In the genomic region with DNA sequence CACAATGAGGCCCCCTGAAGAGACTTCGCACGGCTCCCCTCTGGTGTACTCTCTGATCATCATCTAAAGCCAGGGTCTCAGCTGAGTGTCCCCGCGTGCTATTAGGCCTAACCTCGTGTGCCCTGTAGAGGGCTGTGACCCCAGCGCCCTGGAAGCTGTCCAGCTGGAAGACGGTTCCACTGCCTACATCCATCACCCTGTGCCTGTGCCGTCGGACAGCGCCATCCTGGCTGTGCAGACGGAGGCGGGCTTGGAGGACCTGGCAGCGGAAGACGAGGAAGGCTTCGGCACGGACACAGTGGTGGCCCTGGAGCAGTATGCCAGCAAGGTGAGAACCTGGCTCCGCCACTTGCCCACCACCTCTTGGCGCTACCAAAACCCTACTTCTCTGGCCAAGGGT, we compare ENCODE assay signal across 25 mouse cellular contexts. TPM values are rescaled to one million over a fixed set of nuclear protein-coding genes. Genes with fewer than 3 reads are reported as not detected.
DNase-seq lines count a peak whose midpoint lies in the region; ATAC-seq lines count a peak whose summit lies in the region.
"Had no signal": no experiment of that assay in that cellular context is flagged by ENCODE, and none has a peak within 500 bp of the region (broad histone marks: within the 10 kb centered on the region; RNA-seq: fewer than 3 reads in every experiment).

No protein-coding gene starts in this region.

- H3K4me3 ChIP-seq in hindbrain, embryonic 10.5 days, result no peak overlapping the region
- H3K4me3 ChIP-seq in hindbrain, embryonic 11.5 days (ENCODE audit: low read depth, low read length), result no peak overlapping the region
- no peak overlapping the region for H3K4me3 ChIP-seq in kidney, embryonic 14.5 days (ENCODE audit: low read length)
- no peak overlapping the region for H3K4me3 ChIP-seq in midbrain, embryonic 10.5 days
- H3K4me3 ChIP-seq in midbrain, embryonic 15.5 days, result no peak overlapping the region
- H3K4me3 ChIP-seq: embryonic facial prominence, embryonic 13.5 days; erythroblast, embryonic 14.5 days; limb, embryonic 12.5 days; liver, embryonic 12.5 days; midbrain, embryonic 12.5 days; neural tube, embryonic 12.5 days had no signal

- no peaks in the 10 kb centered on the region for H3K9me3 ChIP-seq in hindbrain, embryonic 10.5 days
- H3K9me3 ChIP-seq in hindbrain, embryonic 11.5 days (ENCODE audit: control insufficient read depth, low read length), result no peaks in the 10 kb centered on the region
- no peaks in the 10 kb centered on the region for H3K9me3 ChIP-seq in kidney, embryonic 14.5 days (ENCODE audit: control insufficient read depth, low read length)
- no peaks in the 10 kb centered on the region for H3K9me3 ChIP-seq in midbrain, embryonic 10.5 days (replicated peaks)
- no peaks in the 10 kb centered on the region for H3K9me3 ChIP-seq in midbrain, embryonic 15.5 days
- H3K9me3 ChIP-seq: embryonic facial prominence, embryonic 13.5 days; limb, embryonic 12.5 days; liver, embryonic 12.5 days; midbrain, embryonic 12.5 days; neural tube, embryonic 12.5 days had no signal

- H3K9ac ChIP-seq in hindbrain, embryonic 11.5 days (ENCODE audit: low read depth, low read length), result no peak overlapping the region
- no peak overlapping the region for H3K9ac ChIP-seq in kidney, embryonic 14.5 days (ENCODE audit: low read depth, low read length)
- H3K9ac ChIP-seq in midbrain, embryonic 15.5 days, result no peak overlapping the region
- H3K9ac ChIP-seq: limb, embryonic 12.5 days; liver, embryonic 12.5 days; midbrain, embryonic 12.5 days; neural tube, embryonic 12.5 days had no signal

- H3K27me3 ChIP-seq in hindbrain, embryonic 10.5 days (ENCODE audit: insufficient read depth, poor library complexity, severe bottlenecking), result no peaks in the 10 kb centered on the region
- no peaks in the 10 kb centered on the region for H3K27me3 ChIP-seq in hindbrain, embryonic 11.5 days (ENCODE audit: control insufficient read depth, insufficient read depth, low read length)
- no peaks in the 10 kb centered on the region for H3K27me3 ChIP-seq in kidney, embryonic 14.5 days (ENCODE audit: control insufficient read depth, insufficient read depth, low read length)
- H3K27me3 ChIP-seq in midbrain, embryonic 10.5 days (ENCODE audit: low read depth, poor library complexity, severe bottlenecking), result no peaks in the 10 kb centered on the region
- no peaks in the 10 kb centered on the region for H3K27me3 ChIP-seq in midbrain, embryonic 15.5 days (replicated peaks)
- H3K27me3 ChIP-seq: embryonic facial prominence, embryonic 13.5 days; limb, embryonic 12.5 days; liver, embryonic 12.5 days; midbrain, embryonic 12.5 days; neural tube, embryonic 12.5 days had no signal

- H3K27ac ChIP-seq in hindbrain, embryonic 10.5 days, result peak overlapping the region; percentile 45; the same call in 1 of the 2 replicates
- no peak overlapping the region for H3K27ac ChIP-seq in hindbrain, embryonic 11.5 days (ENCODE audit: low read depth, low read length)
- H3K27ac ChIP-seq in kidney, embryonic 14.5 days (ENCODE audit: low read depth, low read length), result no peak overlapping the region
- 0 out of 2 replicates have a peak overlapping the region, but pooled peaks have one; percentile 35 for H3K27ac ChIP-seq in midbrain, embryonic 10.5 days (replicated peaks)
- H3K27ac ChIP-seq in midbrain, embryonic 15.5 days, result no peak overlapping the region
- H3K27ac ChIP-seq: embryonic facial prominence, embryonic 13.5 days; kidney, postnatal 0 days; limb, embryonic 12.5 days; liver, embryonic 12.5 days; midbrain, embryonic 12.5 days; neural tube, embryonic 12.5 days had no signal

- H3K36me3 ChIP-seq in hindbrain, embryonic 10.5 days, result peaks cover 92% of the 10 kb centered on the region
- peaks cover 10% of the 10 kb centered on the region; the same call in 1 of the 2 replicates for H3K36me3 ChIP-seq in hindbrain, embryonic 11.5 days (ENCODE audit: control insufficient read depth, insufficient read depth, low read length)
- peaks cover 77% of the 10 kb centered on the region for H3K36me3 ChIP-seq in kidney, embryonic 14.5 days (ENCODE audit: control insufficient read depth, insufficient read depth, low read length)
- peaks cover 94% of the 10 kb centered on the region for H3K36me3 ChIP-seq in midbrain, embryonic 10.5 days
- peaks cover 46% of the 10 kb centered on the region for H3K36me3 ChIP-seq in midbrain, embryonic 15.5 days (replicated peaks)

- peak; percentile 37 for DNase-seq in adrenal gland, postnatal 25 days
- DNase-seq in adrenal gland, adult 8-10 months, result no peak
- no peak for DNase-seq in hindbrain, embryonic 10.5 days (ENCODE audit: low spot score)
- DNase-seq in hindbrain, embryonic 11.5 days (ENCODE audit: low spot score), result no peak
- DNase-seq in kidney, postnatal 14 days, result peak; percentile 23
- DNase-seq in midbrain, embryonic 10.5 days (ENCODE audit: low spot score), result no peak
- DNase-seq: cerebellum, adult 11 months; cerebellum, postnatal 14 days; layer of hippocampus, postnatal 36 days; lung, adult 2 months; retina, postnatal 1 day; right cerebral cortex, postnatal 25 days; spleen, adult 18-20 months had no signal

- ATAC-seq in hindbrain, embryonic 11.5 days (ENCODE audit: low FRiP score), result no peak
- ATAC-seq in kidney, embryonic 14.5 days (ENCODE audit: low FRiP score, low TSS enrichment), result no peak
- ATAC-seq in midbrain, embryonic 15.5 days (replicated peaks), result no peak
- ATAC-seq: CD4-positive, CD25-positive, alpha-beta regulatory T cell, adult 4 months; forebrain, embryonic 14.5 days; liver, embryonic 12.5 days had no signal

- H3K4me1 ChIP-seq in hindbrain, embryonic 10.5 days (replicated peaks), result peaks cover 15% of the 10 kb centered on the region
- H3K4me1 ChIP-seq in hindbrain, embryonic 11.5 days (replicated peaks; ENCODE audit: control insufficient read depth, insufficient read depth, low read length), result no peaks in the 10 kb centered on the region
- no peaks in the 10 kb centered on the region for H3K4me1 ChIP-seq in kidney, embryonic 14.5 days (ENCODE audit: control insufficient read depth, insufficient read depth, low read length)
- H3K4me1 ChIP-seq in midbrain, embryonic 10.5 days, result peaks cover 6% of the 10 kb centered on the region; the same call in 1 of the 2 replicates
- no peaks in the 10 kb centered on the region for H3K4me1 ChIP-seq in midbrain, embryonic 15.5 days
- H3K4me1 ChIP-seq: embryonic facial prominence, embryonic 13.5 days; limb, embryonic 12.5 days; liver, embryonic 12.5 days; midbrain, embryonic 12.5 days; neural tube, embryonic 12.5 days had no signal

- H3K4me2 ChIP-seq in hindbrain, embryonic 11.5 days (replicated peaks; ENCODE audit: low read depth, low read length), result no peak overlapping the region
- H3K4me2 ChIP-seq in kidney, embryonic 14.5 days (replicated peaks; ENCODE audit: low read depth, low read length), result no peak overlapping the region
- no peak overlapping the region for H3K4me2 ChIP-seq in midbrain, embryonic 15.5 days
- H3K4me2 ChIP-seq: embryonic facial prominence, embryonic 13.5 days; heart, embryonic 11.5 days; limb, embryonic 12.5 days; liver, embryonic 12.5 days; midbrain, embryonic 12.5 days; neural tube, embryonic 12.5 days had no signal

- WGBS in hindbrain, embryonic 10.5 days, result 77% methylated on average over 18 of the region's 18 CpGs
- 74% methylated on average over 18 of the region's 18 CpGs for WGBS in hindbrain, embryonic 11.5 days
- WGBS in kidney, embryonic 14.5 days, result 62% methylated on average over 18 of the region's 18 CpGs
- WGBS in midbrain, embryonic 10.5 days, result 83% methylated on average over 18 of the region's 18 CpGs
- 75% methylated on average over 18 of the region's 18 CpGs for WGBS in midbrain, embryonic 15.5 days

RNA-seq across cellular contexts. Expression of gene Def6, which starts 9.9 kb away (rescaled TPM):
- 1.8 and 3.1 TPM in 2 replicates for total RNA-seq in adrenal gland, postnatal 25 days (2021)
- 1 to 10 TPM; 2.6 to 3.4 (median 3.2) TPM for total RNA-seq in adrenal gland, adult 8-10 months (2022)
- 3.4 and 4.3 TPM in 2 replicates for polyA plus RNA-seq in hindbrain, embryonic 10.5 days (2016; fragmentation: Nextera tagmentation; extraction: Ambion mirVana)
- polyA plus RNA-seq in hindbrain, embryonic 11.5 days (2014; fragmentation: Nextera tagmentation; extraction: Ambion mirVana), result 1.8 and 2.9 TPM in 2 replicates
- 2.7 and 3.5 TPM in 2 replicates for polyA plus RNA-seq in kidney, embryonic 14.5 days (2014; fragmentation: Nextera tagmentation; extraction: Ambion mirVana)
- 3.1 TPM in 2 replicates for polyA plus RNA-seq in midbrain, embryonic 10.5 days (2016; fragmentation: Nextera tagmentation; extraction: Ambion mirVana)
- 5.3 and 7.3 TPM in 2 replicates for polyA plus RNA-seq in midbrain, embryonic 15.5 days (2015; fragmentation: Nextera tagmentation; extraction: Ambion mirVana)

RNA-seq across cellular contexts. Expression of gene Zfp523, which starts 20.7 kb away (rescaled TPM):
- 41.5 and 45.5 TPM in 2 replicates for total RNA-seq in adrenal gland, postnatal 25 days (2021)
- 10 to 100 TPM; 39.2 to 62.8 (median 49.0) TPM for total RNA-seq in adrenal gland, adult 8-10 months (2022)
- 36.1 and 39.8 TPM in 2 replicates for polyA plus RNA-seq in hindbrain, embryonic 10.5 days (2016; fragmentation: Nextera tagmentation; extraction: Ambion mirVana)
- polyA plus RNA-seq in hindbrain, embryonic 11.5 days (2014; fragmentation: Nextera tagmentation; extraction: Ambion mirVana), result 27.6 and 29.5 TPM in 2 replicates
- polyA plus RNA-seq in kidney, embryonic 14.5 days (2014; fragmentation: Nextera tagmentation; extraction: Ambion mirVana), result 38.0 and 39.7 TPM in 2 replicates
- 32.4 and 38.0 TPM in 2 replicates for polyA plus RNA-seq in midbrain, embryonic 10.5 days (2016; fragmentation: Nextera tagmentation; extraction: Ambion mirVana)
- 53.4 and 55.0 TPM in 2 replicates for polyA plus RNA-seq in midbrain, embryonic 15.5 days (2015; fragmentation: Nextera tagmentation; extraction: Ambion mirVana)

RNA-seq across cellular contexts. Expression of gene Ppard, which starts 34.9 kb away (rescaled TPM):
- total RNA-seq in adrenal gland, postnatal 25 days (2021), result 36.3 and 43.3 TPM in 2 replicates
- total RNA-seq in adrenal gland, adult 8-10 months (2022), result 10 to 100 TPM; 38.8 to 50.6 (median 45.4) TPM
- polyA plus RNA-seq in hindbrain, embryonic 10.5 days (2016; fragmentation: Nextera tagmentation; extraction: Ambion mirVana), result 1.8 and 2.0 TPM in 2 replicates
- 1.7 and 3.5 TPM in 2 replicates for polyA plus RNA-seq in hindbrain, embryonic 11.5 days (2014; fragmentation: Nextera tagmentation; extraction: Ambion mirVana)
- polyA plus RNA-seq in kidney, embryonic 14.5 days (2014; fragmentation: Nextera tagmentation; extraction: Ambion mirVana), result 2.3 and 3.5 TPM in 2 replicates
- polyA plus RNA-seq in midbrain, embryonic 10.5 days (2016; fragmentation: Nextera tagmentation; extraction: Ambion mirVana), result 1.5 and 1.7 TPM in 2 replicates
- polyA plus RNA-seq in midbrain, embryonic 15.5 days (2015; fragmentation: Nextera tagmentation; extraction: Ambion mirVana), result 1.8 TPM in 2 replicates

RNA-seq across cellular contexts. Expression of gene Scube3, which starts 55.7 kb away (rescaled TPM):
- 23.1 and 28.0 TPM in 2 replicates for total RNA-seq in adrenal gland, postnatal 25 days (2021)
- 10 to 100 TPM; 12.1 to 19.7 (median 15.9) TPM for total RNA-seq in adrenal gland, adult 8-10 months (2022)
- 10.7 and 11.0 TPM in 2 replicates for polyA plus RNA-seq in hindbrain, embryonic 10.5 days (2016; fragmentation: Nextera tagmentation; extraction: Ambion mirVana)
- polyA plus RNA-seq in hindbrain, embryonic 11.5 days (2014; fragmentation: Nextera tagmentation; extraction: Ambion mirVana), result 8.0 and 8.6 TPM in 2 replicates
- 20.5 and 31.3 TPM in 2 replicates for polyA plus RNA-seq in kidney, embryonic 14.5 days (2014; fragmentation: Nextera tagmentation; extraction: Ambion mirVana)
- polyA plus RNA-seq in midbrain, embryonic 10.5 days (2016; fragmentation: Nextera tagmentation; extraction: Ambion mirVana), result 9.5 and 10.8 TPM in 2 replicates
- polyA plus RNA-seq in midbrain, embryonic 15.5 days (2015; fragmentation: Nextera tagmentation; extraction: Ambion mirVana), result 6.0 and 6.4 TPM in 2 replicates
- polyA plus RNA-seq: CD4-positive, CD25-positive, alpha-beta regulatory T cell, adult 4 months; erythroblast, embryonic 14.5 days had no signal

Comparison
In these comparisons a context has a peak if more than half of its experiments do, and no peak if none do; other contexts are left out.
1. DNase-seq: peak in adrenal gland, postnatal 25 days (single experiment) and kidney, postnatal 14 days (single experiment); none in adrenal gland, adult 8-10 months (single experiment), hindbrain, embryonic 10.5 days (single experiment), hindbrain, embryonic 11.5 days (single experiment) and midbrain, embryonic 10.5 days (single experiment).
2. H3K27ac ChIP-seq: peak in hindbrain, embryonic 10.5 days (single experiment) and midbrain, embryonic 10.5 days (single experiment); none in hindbrain, embryonic 11.5 days (single experiment), kidney, embryonic 14.5 days (single experiment) and midbrain, embryonic 15.5 days (single experiment).